Mouse (Mus musculus) liver, embryonic 14.5 days (tissue): ENCODE results near the gene Hoxa5. TPM values are rescaled to one million over a fixed set of nuclear protein-coding genes. Genes with fewer than 3 reads are reported as not detected.

Experiments
- ATAC-seq: fragments of 200-750 bp; cut with Nextera tagmentation; 2 replicates; pipeline ENCODE4 v1.8.0; 2017; ENCODE audit warnings: moderate number of reproducible peaks, mild to moderate bottlenecking, moderate library complexity; ENCODE audit not compliant: insufficient read depth
- DNase-seq, 3 experiments: peaks; one replicate each; pipeline ENCODE4 v3.0.0-alpha.2; 2012 to 2013; ENCODE audit warnings: low read depth in 3 of 3, low spot score in 3 of 3
- H3K27ac ChIP-seq: fragments of 300-500 bp; sonication (generic); 2 replicates; pipeline ENCODE4 v1.5.1; 2014; ENCODE audit warnings: moderate library complexity, mild to moderate bottlenecking, control low read depth, inconsistent platforms
- H3K27me3 ChIP-seq: fragments of 300-500 bp; sonication (generic); 2 replicates; pipeline ENCODE4 v1.6.1; 2014; ENCODE audit warnings: mild to moderate bottlenecking, low read length, moderate library complexity; ENCODE audit not compliant: control insufficient read depth, insufficient read depth
- H3K36me3 ChIP-seq: fragments of 300-500 bp; sonication (generic); replicated peaks from 2 replicates; pipeline ENCODE4 v1.6.1; 2014; ENCODE audit warnings: low read depth; ENCODE audit not compliant: control insufficient read depth, insufficient read depth
- H3K4me1 ChIP-seq, 2 experiments: fragments of 200-500 bp in 1 of 2; fragments of 300-500 bp in 1 of 2; sonication (generic) in 1 of 2; replicated peaks; 2 replicates each; pipeline ENCODE4 v1.6.1; 2012 to 2014; ENCODE audit warnings: antibody characterized with exemption in 1 of 2, inconsistent platforms in 1 of 2, low read length in 1 of 2; ENCODE audit not compliant: control insufficient read depth in 2 of 2, insufficient read depth in 2 of 2
- H3K4me2 ChIP-seq: fragments of 300-500 bp; sonication (generic); 2 replicates; pipeline ENCODE4 v1.6.1; 2014; ENCODE audit warnings: low read depth, mild to moderate bottlenecking, control low read depth, moderate library complexity
- H3K4me3 ChIP-seq, 2 experiments: fragments of 200-500 bp in 1 of 2; fragments of 300-500 bp in 1 of 2; sonication (generic) in 1 of 2; 2 replicates each; pipeline ENCODE4 v1.5.1; 2012 to 2014; ENCODE audit warnings: low read depth in 2 of 2, low read length in 2 of 2, mild to moderate bottlenecking in 2 of 2, control low read depth in 1 of 2, inconsistent platforms in 1 of 2, moderate library complexity in 1 of 2; ENCODE audit not compliant: insufficient read depth in 1 of 2
- H3K9ac ChIP-seq: fragments of 300-500 bp; sonication (generic); replicated peaks from 2 replicates; pipeline ENCODE4 v1.6.1; 2014; ENCODE audit warnings: mild to moderate bottlenecking, control low read depth, moderate library complexity
- H3K9me3 ChIP-seq: fragments of 300-500 bp; sonication (generic); 2 replicates; pipeline ENCODE4 v1.6.1; 2016; ENCODE audit warnings: low read length, mixed read lengths; ENCODE audit not compliant: control insufficient read depth
- CTCF ChIP-seq: IDR thresholded peaks from 2 replicates; pipeline ENCODE4 v1.5.1; 2016; ENCODE audit warnings: antibody characterized with exemption, low read depth, control low read depth
- EP300 ChIP-seq: IDR thresholded peaks from 2 replicates; pipeline ENCODE4 v1.6.1; 2016; ENCODE audit warnings: antibody characterized with exemption, low read depth
- WGBS: fragments of 180-500 bp; shearing (Covaris S2); extraction: QIAGEN DNeasy Blood & Tissue Kit; methylation state at CpG from one replicate; pipeline ENCODE4 v1.1.7; 2014; ENCODE audit not compliant: insufficient replicate concordance; 5-methylcytosine and 5-hydroxymethylcytosine counted together
- polyA plus RNA-seq, 2 experiments: library from polyadenylated mRNA; depleted of rRNA in 1 of 2; stranded (reverse) in 1 of 2; unstranded in 1 of 2; fragments of >200 nt; fragmentation: Nextera tagmentation in 1 of 2; extraction: Ambion mirVana in 1 of 2; gene quantifications; 2 replicates each; pipeline versions ENCODE4 v1.2.1 to v1.2.3; 2012 to 2014

Hoxa5 gene
- polyA plus RNA-seq, 2 experiments = 0.43 to 0.52 TPM

GRCm38 (mm10) chr6:52247766-52248637 is 43.6 kb upstream of the Hoxa5 start:
- ATAC-seq = no peak
- no peak for DNase-seq
- no peaks in the 10 kb centered on the region for H3K36me3 ChIP-seq
- no peak overlapping the region for H3K4me3 ChIP-seq
- H3K9ac ChIP-seq = no peak overlapping the region
- no peaks in the 10 kb centered on the region for H3K4me1 ChIP-seq
- H3K27ac ChIP-seq = no peak overlapping the region
- no peak overlapping the region for H3K4me2 ChIP-seq
- 1% methylated on average over 23 of the region's 23 CpGs for WGBS
- TF ChIP-seq CTCF (no peak), EP300 (no peak)
- peaks cover 98% of the 10 kb centered on the region for H3K27me3 ChIP-seq
- H3K9me3 ChIP-seq = no peaks in the 10 kb centered on the region

- H3K9ac ChIP-seq = no peak overlapping the region
- no peak overlapping the region for H3K4me2 ChIP-seq
Measured at GRCm38 (mm10) chr6:52246916-52247315, 42.5 kb upstream of the Hoxa5 start.

GRCm38 (mm10) chr6:52246403-52246803 is 42.0 kb upstream of the Hoxa5 start:
- H3K36me3 ChIP-seq = no peaks in the 10 kb centered on the region
- H3K9ac ChIP-seq = no peak overlapping the region
- under 1% methylated on average over 26 of the region's 26 CpGs for WGBS
- H3K9me3 ChIP-seq = no peaks in the 10 kb centered on the region
- no peak overlapping the region for H3K27ac ChIP-seq
- DNase-seq (no peak), ATAC-seq (no peak)
- no peaks in the 10 kb centered on the region for H3K4me1 ChIP-seq
- no peak overlapping the region for H3K4me2 ChIP-seq
- peaks cover 98% of the 10 kb centered on the region for H3K27me3 ChIP-seq
- H3K4me3 ChIP-seq = no peak overlapping the region
- TF ChIP-seq CTCF (no peak), EP300 (no peak)

More at GRCm38 (mm10) chr6:52246916-52247315, 42.5 kb upstream of the Hoxa5 start:
- no peaks in the 10 kb centered on the region for H3K36me3 ChIP-seq
- no peaks in the 10 kb centered on the region for H3K4me1 ChIP-seq
- TF ChIP-seq CTCF (no peak), EP300 (no peak)
- DNase-seq = no peak
- no peak overlapping the region for H3K4me3 ChIP-seq
- ATAC-seq = no peak
- H3K27ac ChIP-seq = no peak overlapping the region
- no peaks in the 10 kb centered on the region for H3K9me3 ChIP-seq
- peaks cover 98% of the 10 kb centered on the region for H3K27me3 ChIP-seq
- WGBS = 1% methylated on average over 3 of the region's 3 CpGs

- ATAC-seq (no peak), DNase-seq (no peak)
- Histone ChIP-seq H3K9ac (no peak within 1 kb of the TSS), H3K9me3 (no peaks in the 10 kb centered on the region), H3K4me2 (no peak within 1 kb of the TSS), H3K4me3 (no peak within 1 kb of the TSS), H3K27ac (no peak within 1 kb of the TSS), H3K36me3 (no peaks in the 10 kb centered on the region), H3K27me3 (peaks cover 98% of the 10 kb centered on the region), H3K4me1 (no peaks in the 10 kb centered on the region)
- WGBS = 4% methylated on average over 20 of the region's 20 CpGs
- TF ChIP-seq CTCF = no peak
- TF ChIP-seq EP300 = no peak
Measured at GRCm38 (mm10) chr6:52245757-52246142, 41.4 kb upstream of the Hoxa5 start, which contains the start of gene Hoxa11. Gene Hoxa11 (minus strand): TSS chr6:52245810.

GRCm38 (mm10) chr6:52245040-52245756 is 40.8 kb upstream of the Hoxa5 start:
- Histone ChIP-seq H3K9ac (no peak overlapping the region), H3K9me3 (no peaks in the 10 kb centered on the region), H3K4me2 (no peak overlapping the region), H3K4me1 (no peaks in the 10 kb centered on the region), H3K4me3 (no peak overlapping the region), H3K36me3 (no peaks in the 10 kb centered on the region), H3K27ac (no peak overlapping the region), H3K27me3 (peaks cover 100% of the 10 kb centered on the region)
- no peak for TF ChIP-seq EP300
- no peak for TF ChIP-seq CTCF
- 1% methylated on average over 71 of the region's 71 CpGs for WGBS
- ATAC-seq (no peak), DNase-seq (no peak)
